Mouse (Mus musculus) right cerebral cortex, postnatal 36 days (tissue): ENCODE measurements around the gene H2al1k.
"Not testable (repeated sequence)": the region's sequence is repeated elsewhere in the genome, so short reads cannot be mapped to it uniquely, and the experiment has no call there.

ENCODE experiments used
- DNase-seq, 2 experiments: peaks; one replicate each; pipeline ENCODE4 v3.0.0; 2022; ENCODE audit warnings: low spot score in 2 of 2, mixed read lengths in 1 of 2

H2al1k gene

DNA sequence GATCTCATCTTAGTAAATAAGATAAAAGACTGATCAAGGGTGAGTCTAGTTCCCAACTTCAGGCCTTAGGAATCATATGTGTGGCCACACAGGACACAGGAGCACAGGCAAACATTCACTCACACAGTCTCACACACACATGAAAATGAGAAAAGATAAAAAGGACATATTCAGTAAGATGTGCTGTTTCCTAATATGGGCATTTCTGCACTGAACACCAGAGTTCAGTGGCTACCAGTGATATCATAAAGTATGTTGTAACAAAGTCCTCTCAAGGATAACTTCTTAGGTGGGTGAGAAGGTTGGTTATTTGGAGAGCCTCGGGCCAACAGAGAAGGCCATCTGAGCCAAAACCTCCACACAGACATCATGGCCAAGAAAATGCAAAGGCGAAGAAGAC is at the start of gene H2al1k:
Gene H2al1k (plus strand): TSS at position 301 of the 400 bp plus-strand sequence.
- not testable (repeated sequence) for DNase-seq

DNA sequence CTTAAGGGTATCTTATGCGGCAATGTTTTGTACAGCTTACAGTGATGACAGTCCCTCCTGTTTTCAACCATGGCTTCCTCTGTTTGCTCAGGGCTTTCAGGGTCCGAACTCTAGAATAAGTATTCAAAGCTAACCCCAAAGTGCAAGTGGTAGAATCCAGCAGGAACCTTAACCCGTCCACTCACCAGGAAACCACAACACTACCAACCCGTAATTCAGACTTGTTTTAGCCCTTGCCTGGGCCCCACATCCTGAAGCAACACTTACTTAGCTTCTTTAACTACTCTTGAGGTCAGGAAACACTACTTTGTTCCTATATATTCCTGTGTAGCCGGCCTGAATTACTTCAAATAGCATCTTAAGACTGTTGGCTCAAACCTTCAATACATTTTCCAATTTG is 47.6 kb upstream of the H2al1k start:
- no peak for DNase-seq

DNA sequence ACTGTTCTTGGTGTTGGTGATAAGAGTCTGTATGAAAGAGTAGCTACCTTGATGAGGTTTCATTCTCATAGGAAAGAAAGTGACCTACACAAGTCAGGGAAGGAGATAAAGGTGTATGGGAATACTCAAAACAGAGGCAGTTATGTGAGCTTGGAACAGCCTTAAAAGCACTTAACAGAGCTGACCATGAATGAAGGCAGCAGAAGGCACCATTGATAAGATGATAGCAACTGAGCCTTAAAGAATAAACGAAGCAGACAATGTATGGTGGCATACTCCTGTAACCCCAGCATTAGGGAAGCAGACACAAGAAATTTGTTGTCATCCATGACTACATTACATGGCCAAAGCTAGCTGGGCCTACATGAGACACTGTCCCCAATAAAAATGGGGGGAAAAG is 47.0 kb upstream of the H2al1k start:
- no peak for DNase-seq

DNA sequence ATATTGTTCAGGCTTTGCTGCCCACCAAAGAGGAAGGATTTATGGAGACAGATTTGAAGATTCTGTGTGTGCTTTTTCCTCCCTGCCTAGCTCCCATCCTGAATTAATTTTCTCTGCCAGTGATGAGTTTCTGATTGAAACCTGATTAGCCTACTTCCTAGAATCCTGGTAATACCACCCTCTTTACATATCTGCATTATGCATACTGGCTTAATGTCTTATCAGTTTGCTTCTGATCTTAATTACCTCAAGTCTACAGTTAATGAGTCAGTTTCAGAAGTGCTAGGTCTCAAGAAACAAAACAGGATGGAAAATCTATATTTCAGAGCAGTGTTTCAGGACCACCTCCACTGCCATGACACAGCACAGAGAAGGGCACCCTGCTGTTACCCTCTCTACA is 34.0 kb upstream of the H2al1k start:
- DNase-seq = not testable (repeated sequence)

DNA sequence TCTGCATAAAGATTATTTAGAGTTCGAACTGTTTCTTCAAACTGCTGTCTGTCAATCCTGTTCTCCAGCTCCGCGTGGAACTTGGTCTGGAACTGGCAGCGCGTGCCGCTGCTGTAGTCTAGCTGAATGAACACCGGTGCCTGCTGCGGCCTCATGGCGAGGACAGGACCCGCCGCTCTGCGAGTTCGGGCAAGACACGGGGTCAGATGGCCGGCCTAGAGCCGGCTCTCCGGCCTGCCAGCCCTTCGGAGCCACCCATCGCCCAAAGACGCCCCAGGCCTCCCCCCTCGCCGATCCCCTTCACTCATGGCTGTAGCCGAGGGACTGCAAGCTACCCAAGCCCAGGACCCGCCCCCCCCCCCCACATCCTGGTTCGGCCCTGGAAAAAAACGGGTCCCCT is 22.5 kb upstream of the H2al1k start:
- not testable (repeated sequence) for DNase-seq

DNA sequence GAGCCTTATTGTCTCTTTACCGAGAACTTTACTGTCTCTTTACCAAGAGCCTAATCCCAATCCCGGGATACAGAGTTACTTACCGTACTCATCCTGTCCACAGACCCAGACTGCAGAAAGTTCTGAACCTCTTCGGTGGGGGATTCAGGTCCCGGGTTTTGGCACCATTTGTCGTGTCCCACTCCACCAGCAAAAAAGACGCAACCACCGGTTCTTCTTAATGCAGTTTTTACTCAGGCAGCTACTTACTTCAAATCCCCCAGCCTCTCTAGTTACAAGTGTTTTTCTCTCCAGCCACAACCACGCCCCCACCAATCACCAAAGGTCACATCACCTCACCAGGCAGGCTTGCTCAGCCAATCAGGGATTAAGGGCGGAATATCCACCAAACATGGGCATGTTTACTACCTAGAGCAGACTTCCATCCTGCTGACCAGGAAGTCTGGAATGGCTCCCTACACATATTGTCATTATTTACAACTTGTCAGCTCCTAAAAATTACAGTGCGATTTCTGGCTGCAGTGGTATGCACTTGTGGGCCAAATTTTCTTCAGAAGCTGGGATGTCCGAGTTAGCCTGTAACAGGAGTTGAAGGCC is 18.0 kb upstream of the H2al1k start:
- DNase-seq = not testable (repeated sequence)

DNA sequence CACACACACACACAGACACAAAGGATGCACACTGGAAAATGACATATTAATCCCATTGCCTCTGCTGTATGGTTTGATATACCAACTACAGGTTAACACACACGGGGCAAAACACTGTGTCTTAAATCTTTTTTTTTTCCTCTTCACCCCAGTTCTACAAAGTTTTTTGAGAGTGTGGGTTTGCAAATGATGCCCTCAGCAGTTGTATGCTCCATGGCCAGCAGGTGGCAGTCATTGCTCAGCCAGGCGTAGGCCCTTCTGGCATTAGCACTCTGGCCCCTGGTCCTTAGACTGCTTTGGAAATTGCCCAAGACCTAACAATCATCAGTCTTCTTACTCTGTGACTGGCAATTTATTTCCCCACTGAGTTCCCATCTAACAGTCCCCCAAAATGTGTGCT is 17.4 kb upstream of the H2al1k start:
- DNase-seq = peak in 1 of 2 experiments; percentile 13

DNA sequence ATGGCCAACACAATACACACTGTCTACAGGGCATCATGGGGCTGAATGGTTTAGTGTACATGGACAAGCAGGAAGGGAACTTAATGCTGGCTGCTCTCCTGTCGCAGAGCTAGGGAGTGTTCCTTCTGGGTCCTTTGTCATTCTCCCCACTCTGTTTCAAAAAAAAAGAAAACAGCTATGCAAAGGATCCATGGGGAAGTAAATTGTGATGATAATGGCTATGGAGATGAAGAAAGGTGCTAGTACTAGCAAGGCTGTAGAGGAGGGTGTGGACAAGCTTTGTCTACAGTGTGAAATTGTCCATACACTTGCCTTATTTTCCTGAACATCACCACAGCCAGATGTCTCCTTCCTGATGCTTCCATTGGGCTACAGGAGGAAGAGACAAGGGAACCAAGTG is 15.4 kb upstream of the H2al1k start:
- not testable (repeated sequence) for DNase-seq

DNA sequence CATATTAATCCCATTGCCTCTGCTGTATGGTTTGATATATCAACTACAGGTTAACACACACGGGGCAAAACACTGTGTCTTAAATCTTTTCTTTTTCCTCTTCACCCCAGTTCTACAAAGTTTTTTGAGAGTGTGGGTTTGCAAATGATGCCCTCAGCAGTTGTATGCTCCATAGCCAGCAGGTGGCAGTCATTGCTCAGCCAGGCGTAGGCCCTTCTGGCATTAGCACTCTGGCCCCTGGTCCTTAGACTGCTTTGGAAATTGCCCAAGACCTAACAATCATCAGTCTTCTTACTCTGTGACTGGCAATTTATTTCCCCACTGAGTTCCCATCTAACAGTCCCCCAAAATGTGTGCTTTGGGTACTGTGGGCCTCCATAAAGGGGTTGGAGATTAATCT is 23.6 kb downstream of the H2al1k start:
- DNase-seq = not testable (repeated sequence)

DNA sequence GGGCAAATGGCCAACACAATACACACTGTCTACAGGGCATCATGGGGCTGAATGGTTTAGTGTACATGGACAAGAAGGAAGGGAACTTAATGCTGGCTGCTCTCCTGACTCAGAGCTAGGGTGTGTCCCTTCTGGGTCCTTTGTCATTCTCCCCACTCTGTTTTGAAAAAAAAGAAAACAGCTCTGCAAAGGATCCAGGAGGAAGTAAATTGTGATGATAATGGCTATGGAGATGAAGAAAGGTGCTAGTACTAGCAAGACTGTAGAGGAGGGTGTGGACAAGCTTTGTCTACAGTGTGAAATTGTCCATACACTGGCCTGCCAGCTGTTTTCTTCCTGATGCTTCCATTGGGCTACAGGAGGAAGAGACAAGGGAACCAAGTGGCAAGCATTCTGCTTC is 25.5 kb downstream of the H2al1k start:
- not testable (repeated sequence) for DNase-seq
